Mouse (Mus musculus) heart, embryonic 11.5 days (tissue): ENCODE data around the gene Gmds. TPM values are rescaled to one million over a fixed set of nuclear protein-coding genes. Genes with fewer than 3 reads are reported as not detected.

ENCODE experiments used
- ATAC-seq: fragments of 200-750 bp; cut with Nextera tagmentation; replicated peaks from 2 replicates; pipeline ENCODE4 v1.8.0; 2017; ENCODE audit warnings: moderate library complexity; ENCODE audit not compliant: insufficient number of reproducible peaks, low FRiP score, low TSS enrichment
- H3K27ac ChIP-seq: fragments of 300-500 bp; sonication (generic); 2 replicates; pipeline ENCODE4 v1.5.1; 2014; ENCODE audit warnings: mild to moderate bottlenecking, low read depth, low read length
- H3K27me3 ChIP-seq: fragments of 300-500 bp; sonication (generic); 2 replicates; pipeline ENCODE4 v1.6.1; 2014; ENCODE audit warnings: mild to moderate bottlenecking, low read length, mixed read lengths; ENCODE audit not compliant: control insufficient read depth, insufficient read depth
- H3K36me3 ChIP-seq: fragments of 300-500 bp; sonication (generic); 2 replicates; pipeline ENCODE4 v1.6.1; 2014; ENCODE audit warnings: mild to moderate bottlenecking, low read length, moderate library complexity, mixed read lengths; ENCODE audit not compliant: control insufficient read depth, insufficient read depth
- H3K4me1 ChIP-seq: fragments of 300-500 bp; sonication (generic); 2 replicates; pipeline ENCODE4 v1.6.1; 2014; ENCODE audit warnings: low read length; ENCODE audit not compliant: control insufficient read depth, insufficient read depth
- H3K4me2 ChIP-seq: fragments of 300-500 bp; sonication (generic); 2 replicates; pipeline ENCODE4 v1.6.1; 2014; ENCODE audit warnings: mild to moderate bottlenecking, moderate library complexity
- H3K4me3 ChIP-seq: fragments of 300-500 bp; sonication (generic); 2 replicates; pipeline ENCODE4 v1.5.1; 2014; ENCODE audit warnings: low read depth, low read length
- H3K9ac ChIP-seq: fragments of 300-500 bp; sonication (generic); 2 replicates; pipeline ENCODE4 v1.6.1; 2014; ENCODE audit warnings: mild to moderate bottlenecking, low read depth, low read length, moderate library complexity
- H3K9me3 ChIP-seq: fragments of 300-500 bp; sonication (generic); replicated peaks from 2 replicates; pipeline ENCODE4 v1.6.1; 2016; ENCODE audit warnings: low read length; ENCODE audit not compliant: control insufficient read depth
- whole genome bisulfite sequencing: fragments of 180-500 bp; shearing (Covaris S2); extraction: QIAGEN DNeasy Blood & Tissue Kit; methylation state at CpG from one replicate; pipeline ENCODE4 v1.1.7; 2014; ENCODE audit not compliant: insufficient replicate concordance; 5-methylcytosine and 5-hydroxymethylcytosine counted together
- polyA plus RNA-seq: library from polyadenylated mRNA; unstranded; fragments of >200 nt; fragmentation: Nextera tagmentation; extraction: Ambion mirVana; gene quantifications from 2 replicates; pipeline ENCODE4 v1.2.1, GENCODE M21; 2014

Gene Gmds
- polyA plus RNA-seq, 1 experiment from 2014 or later: 31.3 TPM

- WGBS: 26% methylated on average over 2 of the region's 2 CpGs
- Histone ChIP-seq H3K9ac (no peak overlapping the region), H3K9me3 (no peaks in the 10 kb centered on the region), H3K4me2 (no peak overlapping the region), H3K27me3 (no peaks in the 10 kb centered on the region), H3K4me1 (peaks cover 2% of the 10 kb centered on the region; the same call in 1 of the 2 replicates), H3K4me3 (no peak overlapping the region), H3K36me3 (no peaks in the 10 kb centered on the region), H3K27ac (no peak overlapping the region)
- no peak for ATAC-seq
Measured at GRCm38 (mm10) chr13:32161567-32161966, 177.0 kb downstream of the Gmds start.

GRCm38 (mm10) chr13:32158240-32158639 lies 180.3 kb downstream of the Gmds start:
- no peak overlapping the region for H3K4me2 ChIP-seq
- H3K4me1 ChIP-seq: peaks cover 2% of the 10 kb centered on the region; the same call in 1 of the 2 replicates
- H3K27ac ChIP-seq: no peak overlapping the region
- no peaks in the 10 kb centered on the region for H3K27me3 ChIP-seq
- H3K4me3 ChIP-seq: no peak overlapping the region
- H3K36me3 ChIP-seq: no peaks in the 10 kb centered on the region
- no peak for ATAC-seq
- no peak overlapping the region for H3K9ac ChIP-seq
- WGBS: 73% methylated on average over 2 of the region's 2 CpGs
- no peaks in the 10 kb centered on the region for H3K9me3 ChIP-seq

- ATAC-seq: no peak
- no peak overlapping the region for H3K4me3 ChIP-seq
- H3K9me3 ChIP-seq: no peaks in the 10 kb centered on the region
- H3K36me3 ChIP-seq: no peaks in the 10 kb centered on the region
- no peak overlapping the region for H3K9ac ChIP-seq
- WGBS: 10% methylated on average over 1 of the region's 1 CpGs
- H3K4me2 ChIP-seq: no peak overlapping the region
- H3K4me1 ChIP-seq: peaks cover 3% of the 10 kb centered on the region; the same call in 1 of the 2 replicates
- no peak overlapping the region for H3K27ac ChIP-seq
- H3K27me3 ChIP-seq: no peaks in the 10 kb centered on the region
Measured at GRCm38 (mm10) chr13:32145916-32146315, 192.6 kb downstream of the Gmds start.

GRCm38 (mm10) chr13:32145179-32145578 lies 193.4 kb downstream of the Gmds start:
- no peaks in the 10 kb centered on the region for H3K9me3 ChIP-seq
- no peaks in the 10 kb centered on the region for H3K36me3 ChIP-seq
- 43% methylated on average over 2 of the region's 2 CpGs for WGBS
- H3K27me3 ChIP-seq: no peaks in the 10 kb centered on the region
- H3K4me2 ChIP-seq: no peak overlapping the region
- H3K27ac ChIP-seq: no peak overlapping the region
- no peak overlapping the region for H3K9ac ChIP-seq
- no peak for ATAC-seq
- H3K4me1 ChIP-seq: peaks cover 3% of the 10 kb centered on the region; the same call in 1 of the 2 replicates
- no peak overlapping the region for H3K4me3 ChIP-seq

GRCm38 (mm10) chr13:32143651-32144050 lies 194.9 kb downstream of the Gmds start:
- Histone ChIP-seq H3K9me3 (no peaks in the 10 kb centered on the region), H3K4me2 (no peak overlapping the region), H3K27ac (no peak overlapping the region), H3K36me3 (no peaks in the 10 kb centered on the region), H3K4me3 (no peak overlapping the region), H3K9ac (no peak overlapping the region), H3K4me1 (peaks cover 3% of the 10 kb centered on the region; the same call in 1 of the 2 replicates), H3K27me3 (no peaks in the 10 kb centered on the region)
- WGBS: 72% methylated on average over 3 of the region's 3 CpGs
- ATAC-seq: no peak

GRCm38 (mm10) chr13:32134663-32135273 lies 203.8 kb downstream of the Gmds start:
- H3K4me3 ChIP-seq: no peak overlapping the region
- no peaks in the 10 kb centered on the region for H3K36me3 ChIP-seq
- no peaks in the 10 kb centered on the region for H3K9me3 ChIP-seq
- no peak for ATAC-seq
- 61% methylated on average over 4 of the region's 4 CpGs for WGBS
- no peak overlapping the region for H3K27ac ChIP-seq
- H3K27me3 ChIP-seq: no peaks in the 10 kb centered on the region
- no peak overlapping the region for H3K4me2 ChIP-seq
- H3K9ac ChIP-seq: no peak overlapping the region
- no peaks in the 10 kb centered on the region for H3K4me1 ChIP-seq

GRCm38 (mm10) chr13:32129970-32130369 lies 208.6 kb downstream of the Gmds start:
- Histone ChIP-seq H3K4me3 (no peak overlapping the region), H3K9ac (no peak overlapping the region), H3K27me3 (no peaks in the 10 kb centered on the region), H3K36me3 (no peaks in the 10 kb centered on the region), H3K27ac (no peak overlapping the region), H3K4me2 (no peak overlapping the region), H3K9me3 (no peaks in the 10 kb centered on the region), H3K4me1 (no peaks in the 10 kb centered on the region)
- WGBS: 83% methylated on average over 1 of the region's 1 CpGs
- no peak for ATAC-seq

GRCm38 (mm10) chr13:32118386-32118785 lies 220.2 kb downstream of the Gmds start:
- Histone ChIP-seq H3K4me3 (no peak overlapping the region), H3K9ac (no peak overlapping the region), H3K27me3 (no peaks in the 10 kb centered on the region), H3K36me3 (no peaks in the 10 kb centered on the region), H3K4me1 (no peaks in the 10 kb centered on the region), H3K27ac (no peak overlapping the region), H3K4me2 (no peak overlapping the region), H3K9me3 (no peaks in the 10 kb centered on the region)
- no peak for ATAC-seq
- WGBS: 58% methylated on average over 1 of the region's 1 CpGs

GRCm38 (mm10) chr13:32115468-32115867 lies 223.1 kb downstream of the Gmds start:
- Histone ChIP-seq H3K4me3 (no peak overlapping the region), H3K27ac (no peak overlapping the region), H3K4me2 (no peak overlapping the region), H3K9me3 (no peaks in the 10 kb centered on the region), H3K27me3 (no peaks in the 10 kb centered on the region), H3K9ac (no peak overlapping the region), H3K36me3 (no peaks in the 10 kb centered on the region), H3K4me1 (no peaks in the 10 kb centered on the region)
- no peak for ATAC-seq
- 75% methylated on average over 1 of the region's 1 CpGs for WGBS
